Mouse (Mus musculus): Measurements from ENCODE around the gene Bsn.

The Bsn gene

DNA sequence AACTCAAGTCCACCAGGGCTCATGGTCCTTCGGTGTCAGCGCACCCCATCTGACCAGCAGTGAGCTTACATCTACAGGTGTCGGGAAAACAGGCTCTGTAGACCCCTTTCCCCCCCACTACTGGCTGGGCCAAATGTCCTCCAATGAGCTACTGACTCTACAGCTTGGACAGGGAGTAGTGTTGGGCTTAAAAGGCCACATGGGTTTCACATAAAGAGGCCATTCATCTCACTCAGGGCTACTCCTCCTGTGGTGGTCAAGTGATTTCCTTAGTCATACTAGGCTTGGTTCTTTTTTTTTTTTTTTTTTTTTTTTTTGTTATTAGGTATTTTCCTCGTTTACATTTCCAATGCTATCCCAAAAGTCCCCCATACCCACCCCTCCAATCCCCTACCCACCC is 66.3 kb downstream of the Bsn start:
- no peak for DNase-seq (ENCODE audit: low spot score)

DNA sequence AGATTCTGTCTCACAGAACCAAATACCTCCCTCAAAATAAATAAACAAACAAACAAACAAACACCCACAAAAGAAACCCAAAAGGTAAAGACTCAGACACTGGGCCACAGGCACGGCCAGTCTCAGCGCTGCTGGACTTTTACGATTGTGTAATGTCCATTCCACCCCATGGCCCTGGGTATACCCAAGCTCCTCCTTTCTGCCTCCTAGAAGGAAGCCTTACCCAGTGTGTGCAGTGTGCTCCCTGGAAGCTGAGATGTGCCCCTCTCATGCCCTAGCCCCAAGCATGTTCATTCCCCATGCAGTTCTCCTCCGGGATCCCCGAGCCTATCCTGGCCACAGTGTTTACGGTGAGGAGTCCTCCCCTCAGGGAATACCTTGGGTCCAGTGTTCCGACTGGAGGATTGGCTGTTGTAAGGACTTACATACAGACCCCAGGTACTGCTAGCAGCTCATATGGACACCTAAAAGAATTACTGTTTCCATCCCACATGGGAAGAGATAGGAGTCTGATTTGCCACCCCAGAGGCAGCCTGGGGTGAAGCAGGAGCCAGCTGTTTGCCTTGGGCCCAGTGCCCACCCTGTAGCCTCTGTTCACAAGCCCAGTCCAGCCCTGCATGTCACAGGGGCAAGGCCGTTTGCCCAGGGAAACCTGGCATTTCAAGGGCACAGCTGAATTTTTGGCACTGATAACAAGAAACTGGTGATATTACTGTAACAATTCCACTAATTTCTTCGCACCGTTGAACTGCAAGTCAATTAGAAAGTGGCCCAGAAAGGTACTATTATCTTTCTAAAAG is 68.8 kb downstream of the Bsn start:
- no peak for DNase-seq (ENCODE audit: low spot score)

DNA sequence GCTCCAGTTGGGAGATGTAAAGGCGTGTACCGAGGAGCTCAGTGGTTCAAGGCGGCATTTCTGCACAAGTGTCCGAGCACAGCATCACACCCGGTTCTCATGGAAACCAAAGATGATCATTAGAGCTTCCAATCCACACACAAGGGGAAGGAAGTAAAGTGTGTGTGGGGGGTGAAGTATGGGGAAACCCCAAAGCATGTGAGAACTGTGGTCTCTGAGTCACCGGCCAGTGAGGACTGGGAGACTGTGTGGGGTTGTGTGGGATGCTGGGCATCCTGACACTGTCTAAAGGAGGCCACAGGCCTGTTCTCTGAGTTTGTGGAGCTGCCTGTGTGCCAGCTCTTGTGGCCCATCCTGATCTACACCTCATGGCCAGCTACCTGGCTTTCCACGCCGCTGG is 69.5 kb downstream of the Bsn start:
- DNase-seq (ENCODE audit: low spot score): no peak

DNA sequence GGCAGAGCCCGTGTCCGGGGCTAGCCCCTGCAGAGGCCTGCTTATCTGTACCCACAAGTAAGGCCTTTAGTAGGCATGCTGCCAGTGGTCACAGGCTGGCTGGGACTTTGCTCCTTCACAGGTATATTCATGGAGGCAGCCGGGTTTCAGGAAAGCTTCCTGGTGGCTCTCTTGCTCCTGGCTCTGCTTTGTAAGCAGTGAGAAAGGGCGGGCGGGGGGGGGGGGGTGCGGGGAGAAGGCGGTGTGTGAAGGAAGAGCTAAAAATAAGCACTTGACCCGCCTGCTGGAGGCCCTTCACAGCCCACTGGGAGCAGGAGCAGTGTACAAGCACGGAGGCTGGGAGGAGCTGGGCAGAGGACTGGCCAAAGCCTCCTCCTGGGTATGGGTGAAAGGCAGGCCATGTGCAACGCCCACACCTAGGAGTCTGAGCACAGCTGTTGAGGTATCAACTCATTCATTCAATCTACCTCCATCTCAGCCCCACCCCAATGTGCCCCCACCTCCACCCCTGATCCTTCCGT is 70.2 kb downstream of the Bsn start:
- no peak for DNase-seq (ENCODE audit: low spot score)

DNA sequence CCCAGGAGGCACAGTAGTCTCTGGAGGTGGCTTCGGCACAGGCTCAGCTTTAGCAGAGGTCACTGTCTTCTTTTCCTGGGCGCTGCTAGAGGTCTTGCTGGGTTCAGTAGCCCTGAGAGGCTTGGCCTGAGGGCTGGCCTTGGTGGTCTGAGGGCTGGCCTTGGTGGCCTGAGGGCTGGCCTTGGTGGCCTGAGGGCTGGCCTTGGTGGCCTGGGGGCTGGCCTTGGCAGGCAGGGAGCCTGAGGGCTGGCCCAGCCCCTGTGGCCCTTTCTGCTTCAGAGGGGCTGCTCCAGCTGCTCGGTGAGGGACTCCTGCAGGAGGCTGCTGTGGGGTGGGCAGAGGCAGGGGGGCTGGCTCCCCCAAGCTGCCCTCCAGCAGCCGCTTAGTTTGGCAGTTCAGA is 73.0 kb downstream of the Bsn start:
- no peak for DNase-seq (ENCODE audit: low spot score)

DNA sequence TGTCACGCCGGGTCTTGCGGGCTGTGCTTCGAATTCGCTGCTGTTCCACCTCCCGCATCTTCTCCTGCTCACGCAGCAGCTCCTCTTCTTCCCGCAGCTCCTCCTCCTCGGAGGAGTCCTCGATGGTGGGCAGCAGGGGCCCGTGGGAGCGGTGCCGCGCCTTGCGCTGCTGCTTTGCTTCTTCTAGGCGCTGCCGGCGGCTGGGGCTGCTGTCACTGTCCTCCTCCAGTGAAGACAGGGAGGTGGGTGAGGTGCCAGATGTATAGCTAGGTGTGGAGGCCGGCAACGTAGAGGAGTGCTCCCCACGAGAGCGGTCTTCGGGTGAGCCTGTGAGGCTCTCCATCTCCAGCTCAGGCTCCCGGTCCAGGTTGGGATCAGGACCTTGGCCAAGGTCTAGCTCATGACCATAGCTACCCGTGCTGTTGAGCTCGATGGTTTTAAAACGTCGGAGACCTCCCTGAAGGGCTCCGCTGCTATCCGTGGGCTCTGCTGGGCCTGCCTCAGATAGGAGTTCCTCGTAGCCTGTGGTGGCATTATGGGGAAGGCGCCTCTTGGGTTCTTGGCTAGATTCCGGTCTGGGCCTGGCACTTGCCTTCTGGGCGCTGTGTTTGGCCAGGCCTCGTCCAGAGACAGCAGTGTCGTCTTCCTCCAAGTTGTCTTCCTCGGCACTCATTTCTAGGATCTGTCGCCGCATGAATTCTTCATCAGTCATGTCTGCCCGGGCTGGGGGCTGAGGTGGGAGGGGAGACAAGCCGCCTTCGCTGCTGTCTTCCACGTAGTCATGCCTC is 74.7 kb downstream of the Bsn start:
- DNase-seq (ENCODE audit: low spot score): no peak

DNA sequence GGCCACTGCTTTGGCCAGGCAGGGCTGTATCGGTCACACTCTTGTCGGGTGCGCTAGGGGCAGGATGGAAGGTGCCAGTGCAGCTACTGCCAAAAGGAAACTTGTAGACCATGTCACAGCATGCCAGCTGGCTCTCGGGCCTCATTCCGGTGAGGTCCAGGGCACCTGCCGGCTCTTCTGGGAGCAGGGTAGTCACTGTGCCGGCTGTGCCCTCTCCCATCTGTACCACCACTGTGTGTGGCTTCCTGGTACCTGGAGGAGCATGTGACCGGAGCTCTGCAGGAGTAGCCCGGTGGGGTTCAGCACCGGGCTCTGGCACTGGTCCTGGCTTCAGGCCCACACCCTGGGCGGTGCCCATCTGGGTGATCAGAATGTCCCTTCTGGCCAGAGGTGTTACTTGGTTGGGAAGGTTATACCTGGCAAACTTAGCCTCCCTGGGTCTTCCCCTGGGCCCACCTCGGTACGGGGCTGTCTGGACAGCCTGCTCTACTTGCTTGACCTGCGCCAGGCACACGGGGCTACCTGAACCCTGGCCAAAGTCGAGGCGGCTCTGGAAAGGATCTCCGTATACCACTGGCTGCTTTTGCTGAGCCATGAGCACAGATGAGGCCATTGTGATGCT is 77.4 kb downstream of the Bsn start:
- no peak for DNase-seq (ENCODE audit: low spot score)

DNA sequence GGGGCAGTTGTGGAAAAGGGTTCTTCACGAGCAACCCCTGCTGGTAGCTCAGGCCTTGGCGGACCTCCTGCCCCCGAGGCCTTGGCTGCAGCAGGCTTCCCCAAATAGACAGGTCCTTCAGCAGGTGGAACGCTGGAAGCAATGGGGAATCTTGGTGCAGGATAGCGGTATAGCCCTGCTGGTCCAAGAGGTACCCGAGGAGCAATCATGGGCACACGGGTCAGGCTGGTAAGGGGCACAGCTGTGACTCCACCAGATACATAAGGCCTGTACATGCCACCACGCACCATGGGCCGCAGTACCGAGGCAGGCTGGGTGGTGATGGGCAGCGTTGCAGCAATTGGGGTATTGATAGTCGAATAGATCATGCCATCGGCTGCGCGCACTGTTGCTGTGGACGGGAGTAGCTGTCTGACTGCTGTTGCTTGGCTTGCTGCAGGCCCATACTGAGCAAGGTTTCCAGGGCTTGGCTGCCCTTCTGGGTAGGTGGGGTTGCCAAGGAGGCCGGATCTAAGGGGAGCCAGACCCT is 78.5 kb downstream of the Bsn start:
- DNase-seq (ENCODE audit: low spot score): no peak

DNA sequence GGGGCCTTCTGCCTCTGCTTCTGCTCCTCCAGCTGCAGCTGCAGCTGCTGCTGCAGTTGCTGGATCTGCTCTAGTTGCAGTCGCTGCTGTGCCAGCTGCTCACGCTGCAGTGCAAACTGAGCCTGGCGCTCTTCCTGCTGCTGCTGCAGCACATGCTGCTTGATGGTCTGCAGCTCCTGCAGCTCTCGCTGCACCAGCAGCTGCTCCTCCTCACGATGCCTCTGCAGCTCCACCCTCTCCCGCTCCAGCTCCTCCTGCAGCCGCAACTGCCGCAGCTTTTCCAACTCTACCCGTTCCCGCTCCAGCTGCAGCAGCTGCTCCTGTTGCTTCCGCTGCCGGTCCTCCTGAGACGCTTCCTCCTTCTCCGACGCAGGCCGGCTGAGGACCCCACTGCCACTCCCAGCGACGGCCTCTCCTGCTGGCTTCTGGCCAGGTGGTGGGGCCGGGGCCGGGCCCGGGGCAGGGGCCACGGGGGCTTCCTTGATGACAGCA is 79.0 kb downstream of the Bsn start:
- DNase-seq (ENCODE audit: low spot score): peak; percentile 38

DNA sequence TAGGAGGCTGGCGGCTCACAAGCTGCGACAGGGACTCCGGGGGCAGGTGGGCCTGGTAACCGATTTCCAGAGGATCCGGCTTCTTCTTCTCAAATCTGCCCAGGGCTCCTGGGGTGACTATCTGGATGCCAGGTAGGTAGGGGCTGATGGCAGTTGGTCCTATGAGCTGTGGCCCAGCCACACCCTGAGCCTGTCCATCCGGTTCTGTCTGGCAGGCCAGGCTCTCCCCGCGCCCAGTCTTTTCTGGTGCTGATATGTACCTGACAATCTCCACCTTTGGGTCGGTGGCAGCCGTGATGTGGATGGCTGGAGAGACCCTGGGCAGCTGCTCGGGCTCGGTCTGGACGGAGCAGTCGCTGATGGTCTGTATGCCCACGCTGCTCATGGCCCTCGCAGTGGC is 80.0 kb downstream of the Bsn start:
- DNase-seq (ENCODE audit: low spot score): no peak

DNA sequence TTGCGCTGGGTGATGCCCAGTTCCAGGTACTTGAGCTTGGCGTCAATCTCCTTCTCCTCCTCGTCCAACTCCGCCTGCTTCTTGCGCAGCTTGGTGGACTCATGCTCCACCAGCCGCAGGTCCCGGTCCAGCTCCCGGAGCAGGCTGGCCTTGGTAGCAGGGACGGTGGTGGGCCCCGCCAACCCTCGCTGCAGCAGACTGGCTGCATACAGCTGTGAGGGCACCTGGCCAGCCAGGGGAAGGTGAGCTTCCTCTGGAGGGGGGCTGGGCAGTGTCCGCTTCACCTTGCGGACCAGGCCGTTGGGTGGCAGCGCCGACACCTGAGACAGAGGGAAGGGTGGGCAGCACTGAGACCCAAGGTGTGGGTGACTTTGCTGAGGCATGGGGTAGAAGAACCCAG is 82.3 kb downstream of the Bsn start:
- DNase-seq (ENCODE audit: low spot score): no peak

DNA sequence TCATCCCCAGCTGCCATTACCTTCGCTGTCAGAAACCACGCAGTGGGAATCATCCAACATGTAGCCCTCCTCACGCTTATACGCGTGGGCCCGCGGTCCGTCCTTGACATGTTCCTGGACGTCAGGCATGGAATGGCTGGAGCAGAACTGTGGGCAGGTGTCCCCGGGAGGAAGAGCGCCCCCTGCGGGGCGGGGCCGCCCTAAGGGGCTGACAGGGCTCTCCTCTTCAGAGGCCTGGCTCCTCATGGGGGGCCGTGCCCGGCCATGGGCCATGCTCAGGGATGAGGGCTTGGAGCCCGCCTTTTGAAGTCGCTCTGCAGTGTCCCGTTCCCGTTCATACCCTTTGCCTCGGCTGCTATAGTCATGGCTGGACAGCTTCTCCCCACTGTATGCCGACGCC is 84.1 kb downstream of the Bsn start:
- no peak for DNase-seq (ENCODE audit: low spot score)

DNA sequence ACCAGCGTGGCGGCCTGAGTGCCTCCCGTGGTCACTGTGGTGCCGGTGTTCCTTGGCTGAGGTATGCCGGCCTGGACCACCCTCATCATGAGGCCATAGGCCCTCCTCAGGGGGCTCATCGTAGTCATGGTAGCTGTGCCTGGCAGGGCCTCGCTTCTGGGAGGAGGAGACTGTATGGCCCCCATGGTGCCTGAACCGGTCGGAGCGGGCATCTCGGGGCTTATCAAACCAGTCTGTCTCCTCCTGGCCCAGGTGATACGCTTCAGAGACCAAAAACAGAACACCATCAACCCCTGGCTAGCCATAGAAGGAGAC is 84.7 kb downstream of the Bsn start:
- no peak for DNase-seq (ENCODE audit: low spot score)

DNA sequence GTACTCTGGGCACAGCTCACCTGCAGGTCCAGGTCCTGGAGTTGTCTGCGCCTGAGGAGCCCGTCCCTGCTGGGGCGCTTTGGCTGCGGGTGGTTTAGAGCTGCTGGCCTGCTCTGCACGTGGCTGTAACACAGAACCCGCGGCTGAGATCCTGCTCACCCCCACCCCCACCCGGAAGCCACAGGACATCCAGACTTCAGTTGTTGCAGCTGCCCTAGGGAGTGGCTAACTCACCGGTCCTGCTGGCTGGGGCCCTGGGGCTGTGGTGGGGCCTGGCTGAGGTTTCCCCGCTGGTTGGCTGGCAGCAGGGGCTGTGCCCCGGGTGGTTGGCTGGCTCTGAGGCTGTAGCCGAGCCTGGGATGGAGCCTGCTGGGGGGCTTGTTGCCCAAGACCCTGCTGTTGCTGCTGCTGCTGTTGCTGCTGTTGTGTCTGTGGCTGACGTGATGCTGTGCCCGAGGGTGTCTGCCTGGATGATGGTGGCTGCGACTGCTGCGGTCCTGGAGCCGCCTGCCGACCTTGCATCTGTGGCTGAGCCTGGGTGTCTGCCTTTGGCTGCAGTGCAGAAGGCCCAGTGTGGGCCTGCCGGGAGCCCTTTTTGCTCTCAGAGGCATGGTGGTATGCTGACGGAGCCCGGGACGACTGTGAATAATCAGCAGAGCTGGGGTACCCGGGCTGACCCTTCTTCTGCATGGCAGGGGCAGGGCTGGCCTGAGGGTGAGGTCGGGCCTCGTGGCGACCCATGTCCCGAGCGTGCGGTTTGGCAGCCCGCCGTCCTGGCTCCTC is 85.2 kb downstream of the Bsn start:
- peak; percentile 52 for DNase-seq (ENCODE audit: low spot score)

DNA sequence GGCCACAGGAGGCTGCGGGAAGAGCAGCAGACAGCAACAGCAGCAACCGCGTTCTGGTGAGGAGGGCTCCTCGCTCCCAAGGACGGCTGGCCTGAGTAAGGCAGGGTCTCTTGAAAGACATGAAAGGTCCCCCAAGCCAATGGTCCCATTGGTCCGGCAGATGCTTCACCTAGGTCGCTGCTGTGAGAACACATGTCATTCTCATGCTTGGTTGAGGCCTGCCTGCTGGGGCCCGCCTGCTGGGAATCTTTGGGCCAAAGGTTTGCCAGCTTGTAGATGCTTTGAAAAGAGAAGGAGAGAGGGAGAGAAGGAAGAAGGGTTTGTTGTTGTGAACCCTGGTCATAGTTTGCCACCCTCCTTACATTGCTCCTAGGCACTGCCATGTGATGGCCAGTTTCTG is 90.6 kb downstream of the Bsn start:
- DNase-seq (ENCODE audit: low spot score): no peak

DNA sequence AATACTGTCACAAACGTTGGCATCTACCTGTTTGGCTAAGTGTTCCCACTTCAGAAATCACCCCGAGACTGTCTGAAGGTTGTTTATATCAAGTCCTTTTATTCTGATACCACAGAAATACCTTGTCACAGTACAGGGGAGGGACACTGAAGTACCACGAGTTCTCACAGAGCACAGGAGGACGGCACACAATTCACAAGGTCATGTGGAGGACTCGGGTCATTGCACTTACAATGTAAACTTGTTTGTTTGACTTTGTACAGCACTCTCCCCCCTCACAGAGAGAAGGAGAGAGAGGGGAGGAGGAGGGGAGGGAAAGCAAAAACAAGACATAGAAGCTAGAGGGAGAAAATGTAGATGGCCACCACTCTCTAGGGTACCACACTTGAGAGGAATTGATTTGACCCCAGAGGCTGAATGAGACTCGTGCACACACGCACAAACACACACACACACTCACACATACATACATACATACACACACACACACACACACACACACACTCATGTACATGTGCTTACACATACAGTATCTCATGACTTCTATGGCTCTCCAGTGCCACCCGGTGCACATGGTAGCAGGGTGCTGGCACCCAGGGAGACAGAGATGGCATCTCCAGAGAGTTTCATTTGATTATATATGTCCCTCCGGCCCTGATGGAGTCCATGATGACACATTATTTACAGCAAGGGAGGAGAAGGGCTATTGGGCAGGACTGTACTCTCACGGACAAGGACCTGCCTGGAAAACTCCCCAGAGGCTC is 94.1 kb downstream of the Bsn start:
- DNase-seq (ENCODE audit: low spot score): no peak

DNA sequence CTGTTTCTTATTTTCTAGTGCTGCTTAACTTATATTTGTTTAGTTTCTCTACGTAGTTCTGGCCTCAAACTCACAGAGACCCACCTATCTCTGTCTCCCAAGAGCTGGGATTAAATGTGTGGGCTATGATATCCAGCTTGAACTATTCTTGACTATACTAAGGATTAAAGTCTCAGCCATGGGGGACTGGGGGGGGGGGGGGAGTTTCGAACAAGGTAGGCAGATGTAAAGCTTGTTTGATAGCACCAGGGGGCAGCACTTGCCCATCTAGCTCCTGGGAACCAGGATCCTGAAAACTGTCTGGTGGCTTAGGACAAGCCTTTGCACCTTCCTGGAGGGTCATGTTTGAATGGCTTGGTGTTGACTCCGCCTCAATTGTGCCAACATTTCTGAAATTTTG is 94.7 kb downstream of the Bsn start:
- peak; percentile 86 for DNase-seq (ENCODE audit: low spot score)

DNA sequence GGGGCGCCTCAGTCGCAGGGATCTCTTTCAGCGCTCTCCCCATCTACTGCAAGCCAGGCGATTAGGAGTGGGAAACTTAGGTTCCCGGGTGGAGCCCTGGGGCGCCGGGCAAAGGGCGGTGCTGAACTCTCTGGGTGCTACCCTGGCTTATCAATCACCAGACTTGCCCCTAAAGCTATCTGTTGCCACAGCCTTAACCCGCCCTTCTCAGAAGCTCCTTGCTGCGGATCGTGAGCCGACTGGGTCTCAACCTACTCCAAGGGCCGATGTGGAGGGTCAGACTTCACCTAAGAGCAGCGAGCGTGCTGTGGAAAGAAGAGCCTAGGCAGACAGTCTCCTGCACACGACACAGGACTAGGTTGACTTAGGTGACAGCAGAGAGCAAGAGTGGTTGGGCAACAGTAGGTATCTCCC is 95.2 kb downstream of the Bsn start:
- peak; percentile 45 for DNase-seq (ENCODE audit: low spot score)

DNA sequence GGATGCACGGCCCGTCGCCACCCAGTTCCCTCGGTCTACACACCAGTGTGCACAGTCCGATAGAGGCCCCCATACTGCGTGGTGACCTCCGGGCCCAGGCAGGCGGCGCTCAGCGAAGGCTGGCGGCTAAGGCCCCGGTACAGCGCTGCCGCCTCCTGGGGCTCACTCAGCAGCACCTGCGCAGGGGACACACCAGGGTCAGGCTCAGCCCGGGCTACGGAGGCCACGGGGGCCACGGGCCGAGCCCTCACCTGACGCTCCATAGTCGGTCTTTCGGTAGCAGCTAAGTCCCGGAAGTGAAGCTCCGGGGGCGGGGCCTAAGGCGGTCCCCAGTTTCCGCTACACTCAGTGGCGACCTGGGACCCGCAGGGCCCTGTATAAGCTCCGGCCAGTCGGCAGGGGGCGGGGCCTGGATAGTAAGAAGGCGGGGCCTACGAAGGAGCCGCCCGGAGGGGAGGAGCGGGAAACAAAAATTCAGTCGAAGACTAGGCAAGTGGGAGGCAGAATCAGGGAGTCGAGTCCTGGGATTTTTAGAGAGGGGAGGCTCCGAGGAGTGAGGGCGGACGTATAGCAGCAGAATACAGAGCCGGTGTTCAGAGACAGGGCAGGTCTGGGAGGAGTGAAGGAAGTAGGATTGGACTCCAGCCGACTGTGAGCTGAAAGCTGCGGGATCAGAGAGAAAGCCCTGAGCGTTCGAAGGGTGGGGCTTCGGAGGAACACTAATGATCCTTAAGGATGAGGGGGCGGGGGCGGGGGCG is 95.8 kb downstream of the Bsn start, which contains the start of gene Apeh:
Gene Apeh (minus strand): TSS at position 423 of the 758 bp plus-strand sequence.
- DNase-seq (ENCODE audit: low spot score): peak; percentile 97

DNA sequence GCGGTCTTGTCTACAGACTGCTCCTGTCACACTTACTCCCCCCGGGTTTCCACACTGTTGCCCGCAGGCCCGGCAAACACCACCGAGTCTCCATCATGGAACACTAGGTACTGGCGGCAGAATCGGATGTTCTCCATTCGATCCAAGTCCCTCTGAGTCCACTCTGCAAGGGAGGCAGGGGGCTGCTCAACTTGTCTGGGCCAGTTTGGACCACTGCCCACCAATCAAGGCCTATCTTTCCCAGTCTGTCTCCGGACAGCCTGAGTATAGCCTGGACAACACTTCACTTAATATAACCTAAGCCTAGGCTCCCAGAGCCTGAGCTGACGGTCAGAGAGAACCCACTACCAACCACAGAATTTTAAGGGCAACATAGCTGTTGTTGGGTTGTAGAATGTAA is 96.6 kb downstream of the Bsn start:
- DNase-seq (ENCODE audit: low spot score): no peak
